Mouse (Mus musculus) urinary bladder, adult 2 months (tissue): ENCODE measurements at regions not wholly inside any gene's neighbourhood (a gene's known extent, or its start where the extent isn't known, plus 50 kb on each side); places are given as distances from the start of the nearest gene placed in this dataset.
"Not testable (repeated sequence)": the region's sequence is repeated elsewhere in the genome, so short reads cannot be mapped to it uniquely, and the experiment has no call there.

Experiments used
- DNase-seq: peaks from one replicate; pipeline ENCODE4 v3.0.0; 2022; ENCODE audit warnings: low spot score

DNA sequence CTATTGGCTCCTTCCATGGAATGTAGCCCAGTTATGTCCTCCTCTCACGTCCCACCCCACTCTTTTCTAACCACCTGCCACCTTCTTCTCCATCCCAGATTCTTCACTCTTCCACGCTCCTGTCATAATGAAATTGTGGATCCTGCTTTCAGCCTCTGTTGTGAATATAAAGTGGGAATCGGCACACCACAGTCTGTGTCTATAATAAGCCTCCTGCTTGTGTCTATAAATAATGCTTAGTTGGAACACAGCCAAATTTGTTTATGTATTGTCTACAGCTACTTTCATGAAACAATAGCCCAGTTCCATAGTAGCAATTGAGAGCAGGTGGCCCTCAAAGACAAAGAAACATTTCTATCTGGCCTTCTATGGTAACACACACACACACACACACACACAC is 137.5 kb upstream of the Rps6ka3 start:
- no peak for DNase-seq

- DNase-seq = no peak
Measured at GRCm38 (mm10) chrX:159073533-159073932, 136.6 kb upstream of the Rps6ka3 start.

DNA sequence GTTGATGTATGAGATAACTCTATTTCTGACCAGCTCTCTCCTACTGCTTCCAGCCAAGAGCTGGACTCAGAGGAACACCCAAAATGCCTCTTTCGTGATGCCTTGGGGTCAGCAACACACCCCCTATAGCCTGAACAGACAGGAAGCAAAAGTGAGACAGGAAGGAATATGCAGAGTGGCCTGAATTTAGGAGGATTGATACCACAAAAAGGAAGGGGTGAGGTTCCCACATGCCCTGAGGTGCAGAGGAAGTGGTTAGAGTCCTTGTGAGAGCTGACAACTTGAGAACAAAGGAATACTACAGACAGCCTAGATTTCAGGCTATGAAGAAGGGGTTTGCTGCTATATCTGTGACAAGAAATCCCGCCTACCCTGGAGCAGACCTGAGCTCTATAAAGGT is 129.6 kb upstream of the Rps6ka3 start:
- no peak for DNase-seq

DNA sequence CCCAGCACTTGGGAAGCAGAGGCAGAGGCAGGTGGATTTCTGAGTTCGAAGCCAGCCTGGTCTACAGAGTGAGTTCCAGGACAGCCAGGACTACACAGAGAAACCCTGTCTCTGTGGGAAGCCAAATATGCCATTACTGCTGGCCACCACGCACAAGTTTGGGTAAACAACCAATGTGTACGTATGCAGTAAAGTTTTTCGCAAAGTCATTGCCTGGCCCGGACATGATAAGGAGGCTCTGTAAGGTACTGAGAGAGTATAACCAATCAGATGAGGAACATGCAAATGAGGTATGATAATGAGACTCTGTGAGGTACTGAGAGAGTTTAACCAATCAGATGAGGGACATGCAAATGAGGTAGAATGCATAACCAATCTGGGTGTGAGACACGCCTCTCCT is 99.5 kb upstream of the Rps6ka3 start:
- DNase-seq = not testable (repeated sequence)

- DNase-seq = no peak
Measured at GRCm38 (mm10) chrX:159116210-159116609, 93.9 kb upstream of the Rps6ka3 start.

DNA sequence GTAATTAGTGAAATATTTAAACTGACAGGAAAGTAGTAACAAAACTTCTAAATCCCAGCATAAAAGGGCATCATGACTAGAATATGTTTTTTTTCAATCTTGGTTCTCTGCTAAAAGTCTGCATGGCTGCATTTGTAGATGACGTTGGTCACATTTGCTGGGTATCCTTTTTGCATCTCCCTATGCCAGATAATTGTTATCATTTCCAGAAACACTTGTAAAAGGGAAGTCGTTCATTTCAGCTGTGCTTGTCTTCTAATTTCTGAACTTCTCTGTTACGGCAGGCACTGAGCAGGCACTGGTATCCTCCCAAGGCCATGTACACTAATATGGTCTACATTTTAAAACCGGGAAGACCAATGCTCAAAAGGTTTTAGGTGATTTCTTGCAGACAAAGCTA is 69.6 kb upstream of the Rps6ka3 start:
- DNase-seq = no peak

DNA sequence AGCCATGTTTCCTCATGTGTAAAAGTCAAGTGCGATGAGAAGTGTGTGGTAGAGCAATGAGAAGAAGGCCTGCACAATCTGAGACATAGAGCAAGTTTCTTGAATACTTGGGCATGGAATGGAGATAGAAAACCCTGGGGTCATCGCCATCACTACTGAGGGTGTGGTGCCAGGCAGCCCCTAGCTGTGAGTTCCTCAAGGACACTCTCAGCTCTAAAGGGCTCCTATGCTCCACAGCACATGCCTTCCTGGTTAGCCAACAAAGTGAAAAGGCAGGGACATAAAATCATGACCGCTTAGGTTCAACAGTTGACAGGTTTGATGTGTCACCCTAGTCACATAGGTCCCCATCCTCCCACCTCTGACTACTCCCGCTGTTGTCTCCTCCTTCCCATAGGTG is 66.8 kb upstream of the Rps6ka3 start:
- DNase-seq = no peak

DNA sequence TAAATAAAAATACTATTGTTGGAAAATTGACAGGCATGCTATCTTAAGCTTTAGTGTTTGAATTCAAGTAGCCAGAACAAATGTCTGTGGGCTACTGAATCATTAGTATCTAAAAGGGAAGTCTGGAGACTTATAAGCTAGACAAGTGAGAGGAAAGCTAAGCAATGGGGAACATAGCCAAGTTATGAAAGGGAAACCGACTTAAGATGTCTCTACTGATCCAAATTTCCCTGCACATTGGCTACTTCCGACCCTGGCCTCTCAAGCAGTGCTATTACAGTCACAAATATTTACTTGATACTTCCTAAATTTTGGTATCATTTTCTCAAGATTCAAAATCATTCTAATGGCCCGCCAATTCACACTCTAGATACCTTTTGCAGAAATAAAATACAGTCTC is 65.4 kb upstream of the Rps6ka3 start:
- no peak for DNase-seq

- no peak for DNase-seq
Measured at GRCm38 (mm10) chrX:159145212-159145611, 64.9 kb upstream of the Rps6ka3 start.

DNA sequence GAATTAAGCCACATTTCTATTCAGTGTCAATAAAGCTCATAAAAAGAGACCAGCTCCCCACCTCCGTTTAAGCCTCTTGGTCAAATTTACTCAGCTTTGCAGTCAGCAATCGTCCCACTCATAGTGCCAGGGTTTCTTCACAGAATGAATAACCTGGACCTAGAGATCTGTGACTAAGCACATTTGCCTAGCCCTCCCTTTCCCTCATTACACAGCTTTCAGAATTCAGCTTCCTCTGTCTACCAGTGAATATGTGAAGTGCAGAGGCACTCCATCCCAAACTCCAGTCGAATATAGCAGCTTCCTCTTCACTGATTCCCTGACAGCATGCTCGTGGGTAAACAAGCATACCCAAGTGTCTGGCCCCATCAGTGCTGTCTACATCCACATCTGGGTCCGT is 54.3 kb upstream of the Rps6ka3 start:
- DNase-seq = no peak

DNA sequence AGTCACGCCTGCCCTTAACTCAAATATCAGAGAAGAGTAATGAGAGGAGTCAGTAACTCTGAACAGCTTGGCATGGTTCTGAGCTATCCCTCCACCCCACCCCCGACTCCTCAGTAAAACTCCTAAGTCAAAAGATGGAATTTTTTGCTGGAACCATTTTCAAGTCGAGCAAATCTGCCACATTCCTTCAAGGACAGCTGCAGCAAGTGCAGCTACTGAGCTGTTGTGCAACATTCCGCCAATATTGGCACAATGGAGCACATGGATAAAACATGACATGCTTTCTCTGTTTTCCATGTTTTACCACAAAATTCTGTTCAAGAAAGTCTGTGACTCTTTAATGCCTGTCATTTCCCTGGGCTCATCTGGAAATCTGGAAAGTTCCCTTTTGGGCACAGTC is 53.1 kb upstream of the Rps6ka3 start:
- no peak for DNase-seq

DNA sequence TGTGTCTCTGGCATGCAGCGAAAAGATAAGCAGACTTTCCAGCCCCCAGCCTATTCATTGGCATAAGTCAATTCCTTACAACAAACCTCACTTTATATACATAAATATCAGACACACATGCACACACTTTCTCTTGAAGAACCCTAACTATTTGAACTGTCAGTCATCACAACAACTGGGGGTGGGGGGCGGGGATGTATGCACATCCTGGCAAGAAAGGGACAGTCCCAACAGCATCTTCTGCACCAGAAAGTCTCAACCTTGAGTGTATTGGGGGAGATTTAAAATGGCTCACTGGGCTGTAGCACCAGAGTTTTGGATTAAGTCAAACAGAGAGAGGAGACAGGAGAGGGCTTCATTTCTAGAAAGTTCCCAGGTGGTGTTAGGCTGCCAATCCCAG is 50.4 kb upstream of the Rps6ka3 start:
- no peak for DNase-seq
